Mouse (Mus musculus): ENCODE results near the gene Slc25a39. TPM values are rescaled to one million over a fixed set of nuclear protein-coding genes. Genes with fewer than 3 reads are reported as not detected.
A peak's percentile ranks its signal among the peaks of the same experiment; 100 is the strongest.

The Slc25a39 gene
- polyA plus RNA-seq, 1 experiment from 2014 or later, result 274 TPM

GRCm38 (mm10) chr11:102432896-102433295 is 25.1 kb upstream of the Slc25a39 start:
- peaks cover 26% of the 10 kb centered on the region for H3K4me1 ChIP-seq (ENCODE audit: control insufficient read depth, insufficient read depth, low read length)
- H3K4me3 ChIP-seq (ENCODE audit: low read length), result no peak overlapping the region
- no peak overlapping the region for H3K27ac ChIP-seq (ENCODE audit: low read depth, low read length)
- no peak overlapping the region for H3K4me2 ChIP-seq (replicated peaks; ENCODE audit: low read depth, low read length)
- 0 out of 2 replicates have a peak overlapping the region, but pooled peaks have one; percentile 12 for H3K9ac ChIP-seq (ENCODE audit: low read depth, low read length)
- H3K36me3 ChIP-seq (ENCODE audit: control insufficient read depth, insufficient read depth, low read length), result peaks cover 29% of the 10 kb centered on the region
- ATAC-seq (ENCODE audit: low FRiP score, low TSS enrichment), result no peak
- no peaks in the 10 kb centered on the region; the same call in none of the 2 replicates for H3K27me3 ChIP-seq (ENCODE audit: control insufficient read depth, insufficient read depth, low read length)
- H3K9me3 ChIP-seq (ENCODE audit: control insufficient read depth, low read length), result no peaks in the 10 kb centered on the region
- 96% methylated on average over 6 of the region's 6 CpGs for WGBS

- no peaks in the 10 kb centered on the region for H3K9me3 ChIP-seq (ENCODE audit: control insufficient read depth, low read length)
- H3K4me2 ChIP-seq (replicated peaks; ENCODE audit: low read depth, low read length), result no peak overlapping the region
- H3K4me3 ChIP-seq (ENCODE audit: low read length), result no peak overlapping the region
- H3K9ac ChIP-seq (ENCODE audit: low read depth, low read length), result 0 out of 2 replicates have a peak overlapping the region, but pooled peaks have one; percentile 12
- H3K27ac ChIP-seq (ENCODE audit: low read depth, low read length), result no peak overlapping the region; the same call in 1 of the 2 replicates
- WGBS, result 71% methylated on average over 16 of the region's 16 CpGs
- no peaks in the 10 kb centered on the region; the same call in none of the 2 replicates for H3K27me3 ChIP-seq (ENCODE audit: control insufficient read depth, insufficient read depth, low read length)
- peaks cover 20% of the 10 kb centered on the region for H3K4me1 ChIP-seq (ENCODE audit: control insufficient read depth, insufficient read depth, low read length)
- peaks cover 27% of the 10 kb centered on the region for H3K36me3 ChIP-seq (ENCODE audit: control insufficient read depth, insufficient read depth, low read length)
- ATAC-seq (ENCODE audit: low FRiP score, low TSS enrichment), result no peak
These were observed 24.5 kb upstream of the Slc25a39 start for GRCm38 (mm10) chr11:102432115-102432843.

GRCm38 (mm10) chr11:102431728-102432114 is 24.0 kb upstream of the Slc25a39 start:
- ATAC-seq (ENCODE audit: low FRiP score, low TSS enrichment), result no peak
- no peak overlapping the region for H3K9ac ChIP-seq (ENCODE audit: low read depth, low read length)
- H3K4me3 ChIP-seq (ENCODE audit: low read length), result no peak overlapping the region
- H3K36me3 ChIP-seq (ENCODE audit: control insufficient read depth, insufficient read depth, low read length), result peaks cover 27% of the 10 kb centered on the region
- H3K9me3 ChIP-seq (ENCODE audit: control insufficient read depth, low read length), result no peaks in the 10 kb centered on the region
- peaks cover 16% of the 10 kb centered on the region for H3K4me1 ChIP-seq (ENCODE audit: control insufficient read depth, insufficient read depth, low read length)
- no peaks in the 10 kb centered on the region; the same call in 1 of the 2 replicates for H3K27me3 ChIP-seq (ENCODE audit: control insufficient read depth, insufficient read depth, low read length)
- no peak overlapping the region for H3K4me2 ChIP-seq (replicated peaks; ENCODE audit: low read depth, low read length)
- 86% methylated on average over 3 of the region's 3 CpGs for WGBS
- H3K27ac ChIP-seq (ENCODE audit: low read depth, low read length), result no peak overlapping the region; the same call in 1 of the 2 replicates

GRCm38 (mm10) chr11:102431018-102431645 is 23.4 kb upstream of the Slc25a39 start:
- H3K9ac ChIP-seq (ENCODE audit: low read depth, low read length), result peak overlapping the region; percentile 62
- H3K4me1 ChIP-seq (ENCODE audit: control insufficient read depth, insufficient read depth, low read length), result peaks cover 16% of the 10 kb centered on the region
- H3K27me3 ChIP-seq (ENCODE audit: control insufficient read depth, insufficient read depth, low read length), result no peaks in the 10 kb centered on the region; the same call in 1 of the 2 replicates
- 0 out of 2 replicates have a peak, but pooled peaks have one; percentile 9 for ATAC-seq (ENCODE audit: low FRiP score, low TSS enrichment)
- under 1% methylated on average over 7 of the region's 7 CpGs for WGBS
- H3K9me3 ChIP-seq (ENCODE audit: control insufficient read depth, low read length), result no peaks in the 10 kb centered on the region
- H3K27ac ChIP-seq (ENCODE audit: low read depth, low read length), result peak overlapping the region; percentile 80
- peak overlapping the region; percentile 89 for H3K4me2 ChIP-seq (replicated peaks; ENCODE audit: low read depth, low read length)
- peaks cover 22% of the 10 kb centered on the region for H3K36me3 ChIP-seq (ENCODE audit: control insufficient read depth, insufficient read depth, low read length)
- peak overlapping the region; percentile 65 for H3K4me3 ChIP-seq (ENCODE audit: low read length)

GRCm38 (mm10) chr11:102430121-102431017 is 22.6 kb upstream of the Slc25a39 start, which contains the start of gene Grn:
TSS of gene Grn (plus strand) at chr11:102430315.
- H3K4me1 ChIP-seq (ENCODE audit: control insufficient read depth, insufficient read depth, low read length), result peaks cover 16% of the 10 kb centered on the region
- H3K4me3 ChIP-seq (ENCODE audit: low read length), result peak within 1 kb of the TSS; percentile 65
- peak; percentile 95 for ATAC-seq (ENCODE audit: low FRiP score, low TSS enrichment)
- no peaks in the 10 kb centered on the region; the same call in 1 of the 2 replicates for H3K27me3 ChIP-seq (ENCODE audit: control insufficient read depth, insufficient read depth, low read length)
- under 1% methylated on average over 29 of the region's 29 CpGs for WGBS
- peak within 1 kb of the TSS; percentile 62 for H3K9ac ChIP-seq (ENCODE audit: low read depth, low read length)
- no peaks in the 10 kb centered on the region for H3K9me3 ChIP-seq (ENCODE audit: control insufficient read depth, low read length)
- peak within 1 kb of the TSS; percentile 89 for H3K4me2 ChIP-seq (replicated peaks; ENCODE audit: low read depth, low read length)
- peaks cover 14% of the 10 kb centered on the region for H3K36me3 ChIP-seq (ENCODE audit: control insufficient read depth, insufficient read depth, low read length)
- H3K27ac ChIP-seq (ENCODE audit: low read depth, low read length), result peak within 1 kb of the TSS; percentile 80

- H3K4me1 ChIP-seq (ENCODE audit: control insufficient read depth, insufficient read depth, low read length), result peaks cover 16% of the 10 kb centered on the region
- peak overlapping the region; percentile 89 for H3K4me2 ChIP-seq (replicated peaks; ENCODE audit: low read depth, low read length)
- WGBS, result 42% methylated on average over 3 of the region's 3 CpGs
- H3K27ac ChIP-seq (ENCODE audit: low read depth, low read length), result no peak overlapping the region
- H3K4me3 ChIP-seq (ENCODE audit: low read length), result peak overlapping the region; percentile 65
- peak overlapping the region; percentile 60; the same call in 1 of the 2 replicates for H3K9ac ChIP-seq (ENCODE audit: low read depth, low read length)
- no peak for ATAC-seq (ENCODE audit: low FRiP score, low TSS enrichment)
- H3K27me3 ChIP-seq (ENCODE audit: control insufficient read depth, insufficient read depth, low read length), result no peaks in the 10 kb centered on the region; the same call in 1 of the 2 replicates
- H3K9me3 ChIP-seq (ENCODE audit: control insufficient read depth, low read length), result no peaks in the 10 kb centered on the region
- peaks cover 6% of the 10 kb centered on the region for H3K36me3 ChIP-seq (ENCODE audit: control insufficient read depth, insufficient read depth, low read length)
These were observed 21.8 kb upstream of the Slc25a39 start for GRCm38 (mm10) chr11:102429551-102429950.

GRCm38 (mm10) chr11:102428981-102429540 is 21.3 kb upstream of the Slc25a39 start:
- no peak overlapping the region for H3K27ac ChIP-seq (ENCODE audit: low read depth, low read length)
- H3K27me3 ChIP-seq (ENCODE audit: control insufficient read depth, insufficient read depth, low read length), result no peaks in the 10 kb centered on the region; the same call in 1 of the 2 replicates
- 64% methylated on average over 8 of the region's 8 CpGs for WGBS
- no peak overlapping the region for H3K9ac ChIP-seq (ENCODE audit: low read depth, low read length)
- peaks cover 16% of the 10 kb centered on the region for H3K4me1 ChIP-seq (ENCODE audit: control insufficient read depth, insufficient read depth, low read length)
- no peaks in the 10 kb centered on the region for H3K9me3 ChIP-seq (ENCODE audit: control insufficient read depth, low read length)
- no peak for ATAC-seq (ENCODE audit: low FRiP score, low TSS enrichment)
- H3K4me2 ChIP-seq (replicated peaks; ENCODE audit: low read depth, low read length), result peak overlapping the region; percentile 89; the same call in 1 of the 2 replicates
- H3K36me3 ChIP-seq (ENCODE audit: control insufficient read depth, insufficient read depth, low read length), result peaks cover 5% of the 10 kb centered on the region; the same call in 1 of the 2 replicates
- H3K4me3 ChIP-seq (ENCODE audit: low read length), result peak overlapping the region; percentile 65; the same call in 1 of the 2 replicates
